Mouse (Mus musculus) heart, adult 2 months (tissue): ENCODE measurements at regions not wholly inside any gene's neighbourhood (a gene's known extent, or its start where the extent isn't known, plus 50 kb on each side); places are given as distances from the start of the nearest gene placed in this dataset.

Source experiments
- DNase-seq, 2 experiments: peaks; one replicate each; pipeline ENCODE4 v3.0.0; 2021
- H3K27ac ChIP-seq: fragments of 200-600 bp; 2 replicates; pipeline ENCODE4 v1.8.1; 2022
- H3K27me3 ChIP-seq: fragments of 200-500 bp; 2 replicates; pipeline ENCODE4 v1.6.1; 2012; ENCODE audit warnings: mild to moderate bottlenecking, low read length, inconsistent platforms, mixed read lengths; ENCODE audit not compliant: control insufficient read depth, insufficient read depth
- H3K36me3 ChIP-seq: fragments of 200-500 bp; 2 replicates; pipeline ENCODE4 v1.6.1; 2012; ENCODE audit warnings: low read length, inconsistent platforms; ENCODE audit not compliant: control insufficient read depth, insufficient read depth
- H3K4me1 ChIP-seq: fragments of 200-500 bp; 2 replicates; pipeline ENCODE4 v1.6.1; 2011; ENCODE audit warnings: low read length; ENCODE audit not compliant: control insufficient read depth, insufficient read depth
- H3K4me3 ChIP-seq: fragments of 200-600 bp; 2 replicates; pipeline ENCODE4 v1.8.1; 2022
- H3K79me2 ChIP-seq: fragments of 200-500 bp; replicated peaks from 2 replicates; pipeline ENCODE4 v1.6.1; 2012; ENCODE audit warnings: mild to moderate bottlenecking, inconsistent platforms, low read length, moderate library complexity, mixed read lengths; ENCODE audit not compliant: control insufficient read depth, insufficient read depth
- H3K9ac ChIP-seq: fragments of 200-500 bp; 2 replicates; pipeline ENCODE4 v1.6.1; 2012; ENCODE audit warnings: low read depth, mild to moderate bottlenecking, control low read depth, inconsistent platforms, low read length, mixed read lengths
- CTCF ChIP-seq: fragments of 200-600 bp; IDR thresholded peaks from 2 replicates; pipeline ENCODE4 v1.8.1; 2022; ENCODE audit warnings: antibody characterized with exemption, mild to moderate bottlenecking, moderate library complexity
- EP300 ChIP-seq: fragments of 200-500 bp; IDR thresholded peaks from 2 replicates; pipeline ENCODE4 v1.6.1; 2011; ENCODE audit warnings: low read depth, low read length, control low read depth; ENCODE audit not compliant: insufficient read depth
- POLR2A ChIP-seq: fragments of 200-500 bp; IDR thresholded peaks from 2 replicates; pipeline ENCODE4 v1.6.1; 2011; ENCODE audit warnings: mild to moderate bottlenecking, low read depth, low read length, control low read depth; ENCODE audit not compliant: insufficient read depth
- WGBS: fragments of 180-500 bp; shearing (Covaris S2); methylation state at CpG from one replicate; pipeline ENCODE4 v1.1.7; 2018; 5-methylcytosine and 5-hydroxymethylcytosine counted together
- intact Hi-C: fragments of 180-260 bp; cut with DNase I; formaldehyde crosslinking; loops from one replicate; pipeline ENCODE4 v1.15.1; 2025

GRCm38 (mm10) chr12:47202936-47203335, 384.2 kb upstream of the Nova1 start:
- intact Hi-C loops, result no loop called here
- TF ChIP-seq EP300 (no peak), CTCF (no peak), POLR2A (no peak)
- Histone ChIP-seq H3K79me2 (no peaks in the 10 kb centered on the region), H3K4me1 (no peaks in the 10 kb centered on the region), H3K4me3 (no peak overlapping the region), H3K27ac (no peak overlapping the region), H3K36me3 (no peaks in the 10 kb centered on the region), H3K9ac (no peak overlapping the region), H3K27me3 (no peaks in the 10 kb centered on the region)
- WGBS, result 52% methylated on average over 1 of the region's 1 CpGs
- no peak for DNase-seq

GRCm38 (mm10) chr12:47198609-47199008, 379.9 kb upstream of the Nova1 start:
- intact Hi-C loops, result no loop called here
- Histone ChIP-seq H3K4me3 (no peak overlapping the region), H3K4me1 (no peaks in the 10 kb centered on the region), H3K9ac (no peak overlapping the region), H3K36me3 (no peaks in the 10 kb centered on the region), H3K27me3 (no peaks in the 10 kb centered on the region), H3K79me2 (no peaks in the 10 kb centered on the region), H3K27ac (no peak overlapping the region)
- no peak for TF ChIP-seq CTCF
- TF ChIP-seq EP300, result no peak
- no peak for TF ChIP-seq POLR2A
- DNase-seq, result no peak
- WGBS, result 47% methylated on average over 6 of the region's 6 CpGs

- WGBS, result 58% methylated on average over 8 of the region's 8 CpGs
- TF ChIP-seq CTCF, result no peak
- no peak for TF ChIP-seq EP300
- no peak for TF ChIP-seq POLR2A
- Histone ChIP-seq H3K4me1 (no peaks in the 10 kb centered on the region), H3K36me3 (no peaks in the 10 kb centered on the region), H3K27ac (no peak overlapping the region; the same call in 1 of the 2 replicates), H3K9ac (no peak overlapping the region), H3K27me3 (no peaks in the 10 kb centered on the region), H3K79me2 (no peaks in the 10 kb centered on the region), H3K4me3 (no peak overlapping the region)
- peak in 1 of 2 experiments; percentile 24 for DNase-seq
- intact Hi-C loops, result no loop called here
These were observed 346.0 kb upstream of the Nova1 start for GRCm38 (mm10) chr12:47164736-47165135.

- WGBS, result 33% methylated on average over 15 of the region's 15 CpGs
- no peaks in the 10 kb centered on the region for H3K36me3 ChIP-seq
- no peak overlapping the region for H3K9ac ChIP-seq
- no peak overlapping the region for H3K27ac ChIP-seq
- H3K4me3 ChIP-seq, result no peak overlapping the region
- DNase-seq, result peak; percentile 40 to 69
- TF ChIP-seq CTCF (no peak), POLR2A (no peak), EP300 (no peak)
- intact Hi-C loops, result no loop called here
- no peaks in the 10 kb centered on the region for H3K4me1 ChIP-seq
- no peaks in the 10 kb centered on the region for H3K27me3 ChIP-seq
- H3K79me2 ChIP-seq, result no peaks in the 10 kb centered on the region
These were observed 345.4 kb upstream of the Nova1 start for GRCm38 (mm10) chr12:47164031-47164717.

- WGBS, result 68% methylated on average over 1 of the region's 1 CpGs
- TF ChIP-seq CTCF (no peak), POLR2A (no peak), EP300 (no peak)
These were observed 344.4 kb upstream of the Nova1 start for GRCm38 (mm10) chr12:47163171-47163570.

GRCm38 (mm10) chr12:47162624-47163151, 344.0 kb upstream of the Nova1 start:
- H3K4me3 ChIP-seq, result no peak overlapping the region
- intact Hi-C loops, result no loop called here
- no peaks in the 10 kb centered on the region for H3K27me3 ChIP-seq
- no peaks in the 10 kb centered on the region for H3K36me3 ChIP-seq
- no peak for DNase-seq
- TF ChIP-seq CTCF, result no peak
- no peak for TF ChIP-seq EP300
- no peak for TF ChIP-seq POLR2A
- no peaks in the 10 kb centered on the region for H3K79me2 ChIP-seq
- H3K4me1 ChIP-seq, result no peaks in the 10 kb centered on the region
- 20% methylated on average over 6 of the region's 6 CpGs for WGBS
- H3K27ac ChIP-seq, result no peak overlapping the region
- H3K9ac ChIP-seq, result no peak overlapping the region

More at GRCm38 (mm10) chr12:47163171-47163570, 344.4 kb upstream of the Nova1 start:
- no peak overlapping the region for H3K4me3 ChIP-seq
- no peaks in the 10 kb centered on the region for H3K4me1 ChIP-seq
- no peaks in the 10 kb centered on the region for H3K27me3 ChIP-seq
- H3K36me3 ChIP-seq, result no peaks in the 10 kb centered on the region
- no peak for DNase-seq
- intact Hi-C loops, result no loop called here
- no peaks in the 10 kb centered on the region for H3K79me2 ChIP-seq
- H3K27ac ChIP-seq, result no peak overlapping the region
- no peak overlapping the region for H3K9ac ChIP-seq
